Mouse (Mus musculus) midbrain, postnatal 0 days (tissue): Measurements from ENCODE around the gene Rbm28. TPM values are rescaled to one million over a fixed set of nuclear protein-coding genes. Genes with fewer than 3 reads are reported as not detected.

ENCODE experiments used
- ATAC-seq: fragments of 200-750 bp; cut with Nextera tagmentation; 2 replicates; pipeline ENCODE4 v1.8.0; 2017; ENCODE audit warnings: moderate number of reproducible peaks, mild to moderate bottlenecking, moderate TSS enrichment, moderate library complexity; ENCODE audit not compliant: low FRiP score
- DNase-seq: peaks from one replicate; pipeline ENCODE4 v3.0.0-alpha.2; 2015; ENCODE audit warnings: low spot score
- H3K27ac ChIP-seq: fragments of 300-500 bp; sonication (generic); 2 replicates; pipeline ENCODE4 v1.5.1; 2014; ENCODE audit warnings: low read depth, mild to moderate bottlenecking, low read length, mixed read lengths
- H3K27me3 ChIP-seq: fragments of 300-500 bp; sonication (generic); 2 replicates; pipeline ENCODE4 v1.6.1; 2014; ENCODE audit warnings: low read length, control low read depth, mixed read lengths; ENCODE audit not compliant: insufficient read depth
- H3K36me3 ChIP-seq: fragments of 300-500 bp; sonication (generic); 2 replicates; pipeline ENCODE4 v1.6.1; 2014; ENCODE audit warnings: low read length, control low read depth, mixed read lengths; ENCODE audit not compliant: insufficient read depth
- H3K4me1 ChIP-seq: fragments of 300-500 bp; sonication (generic); 2 replicates; pipeline ENCODE4 v1.6.1; 2014; ENCODE audit warnings: mild to moderate bottlenecking, control low read depth, antibody characterized with exemption, low read length, mixed read lengths; ENCODE audit not compliant: insufficient read depth
- H3K4me2 ChIP-seq: fragments of 300-500 bp; sonication (generic); 2 replicates; pipeline ENCODE4 v1.6.1; 2014; ENCODE audit warnings: low read depth, mild to moderate bottlenecking, low read length, mixed read lengths; ENCODE audit not compliant: poor library complexity, severe bottlenecking
- H3K4me3 ChIP-seq: fragments of 300-500 bp; sonication (generic); 2 replicates; pipeline ENCODE4 v1.5.1; 2014; ENCODE audit warnings: low read depth, mild to moderate bottlenecking, low read length, moderate library complexity
- H3K9ac ChIP-seq: fragments of 300-500 bp; sonication (generic); replicated peaks from 2 replicates; pipeline ENCODE4 v1.6.1; 2014; ENCODE audit warnings: mild to moderate bottlenecking, low read length, moderate library complexity, mixed read lengths; ENCODE audit not compliant: poor library complexity, severe bottlenecking
- H3K9me3 ChIP-seq: fragments of 300-500 bp; sonication (generic); 2 replicates; pipeline ENCODE4 v1.6.1; 2016; ENCODE audit warnings: low read length, control low read depth
- CTCF ChIP-seq: IDR thresholded peaks from 2 replicates; pipeline ENCODE4 v1.5.1; 2016; ENCODE audit warnings: antibody characterized with exemption, mild to moderate bottlenecking
- WGBS: fragments of 180-500 bp; shearing (Covaris S2); extraction: QIAGEN DNeasy Blood & Tissue Kit; methylation state at CpG from one replicate; pipeline ENCODE4 v1.1.7; 2014; 5-methylcytosine and 5-hydroxymethylcytosine counted together
- polyA plus RNA-seq: library from polyadenylated mRNA; unstranded; fragments of >200 nt; fragmentation: Nextera tagmentation; extraction: Ambion mirVana; gene quantifications from 2 replicates; pipeline ENCODE4 v1.2.1, GENCODE M21; 2015
- total RNA-seq: library from RNA; depleted of rRNA; stranded (reverse); fragments of >200 nt; gene quantifications from 2 replicates; pipeline ENCODE4 v1.2.3, GENCODE M21; 2014; rRNA removed

The Rbm28 gene
- total RNA-seq (17.8 and 25.2 TPM in 2 replicates), polyA plus RNA-seq (18.8 and 20.9 TPM in 2 replicates)

DNA sequence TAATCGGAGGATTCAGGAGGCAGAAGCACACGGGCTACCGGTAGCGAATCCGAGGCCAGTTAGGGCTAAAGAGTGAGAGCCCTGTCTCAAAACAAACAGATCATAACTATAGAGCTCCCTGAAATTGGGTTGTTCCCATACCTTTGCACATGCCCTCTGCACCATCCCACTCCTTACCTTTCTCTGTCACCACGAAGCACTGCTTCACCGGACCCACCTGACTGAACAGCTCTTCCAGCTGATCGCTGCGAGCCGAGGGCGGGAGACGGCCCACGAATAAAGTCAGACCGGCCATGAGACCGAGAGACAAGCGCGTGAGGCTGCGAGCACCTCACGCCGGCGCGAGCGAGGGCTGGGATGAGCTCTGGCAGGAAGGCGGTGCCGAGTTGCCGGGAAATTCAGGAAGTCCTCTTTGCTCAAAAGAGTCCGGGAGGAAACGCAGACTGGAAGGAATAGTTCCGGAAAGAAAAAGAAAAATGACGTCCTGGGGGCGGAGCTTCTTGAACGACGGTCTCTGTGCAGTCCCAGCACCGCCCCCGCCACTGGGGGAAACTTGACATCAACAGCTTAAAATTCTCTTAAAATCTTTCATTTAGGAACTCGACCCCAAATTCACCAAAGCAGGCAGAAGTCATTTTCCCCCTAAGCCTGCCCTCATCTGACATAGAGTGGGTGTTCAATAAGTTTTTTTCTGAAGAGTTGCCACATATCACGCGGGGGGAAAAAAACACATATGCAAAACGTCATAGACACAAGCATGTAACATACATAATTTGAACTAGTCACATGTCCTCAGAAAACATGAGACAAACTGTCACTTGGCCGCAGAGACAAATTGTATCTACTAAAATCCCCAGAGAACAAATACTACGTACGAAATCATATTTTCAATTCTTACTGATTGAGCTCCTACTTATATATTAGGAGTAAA lies at the start of gene Rbm28:
Rbm28 (minus strand) TSS at position 693 of the 931 bp plus-strand sequence.
- peak within 1 kb of the TSS; percentile 92 for H3K4me2 ChIP-seq
- ATAC-seq (peak; percentile 79), DNase-seq (peak; percentile 95)
- no peaks in the 10 kb centered on the region for H3K9me3 ChIP-seq
- H3K4me1 ChIP-seq, result peaks cover 5% of the 10 kb centered on the region; the same call in 1 of the 2 replicates
- peak within 1 kb of the TSS; percentile 69 for H3K27ac ChIP-seq
- WGBS, result 8% methylated on average over 42 of the region's 42 CpGs
- peak; percentile 17; the same call in 1 of the 2 replicates for TF ChIP-seq CTCF
- H3K9ac ChIP-seq, result peak within 1 kb of the TSS; percentile 73
- H3K4me3 ChIP-seq, result peak within 1 kb of the TSS; percentile 74
- H3K27me3 ChIP-seq, result peaks cover 3% of the 10 kb centered on the region; the same call in 1 of the 2 replicates
- H3K36me3 ChIP-seq, result no peaks in the 10 kb centered on the region; the same call in 1 of the 2 replicates

DNA sequence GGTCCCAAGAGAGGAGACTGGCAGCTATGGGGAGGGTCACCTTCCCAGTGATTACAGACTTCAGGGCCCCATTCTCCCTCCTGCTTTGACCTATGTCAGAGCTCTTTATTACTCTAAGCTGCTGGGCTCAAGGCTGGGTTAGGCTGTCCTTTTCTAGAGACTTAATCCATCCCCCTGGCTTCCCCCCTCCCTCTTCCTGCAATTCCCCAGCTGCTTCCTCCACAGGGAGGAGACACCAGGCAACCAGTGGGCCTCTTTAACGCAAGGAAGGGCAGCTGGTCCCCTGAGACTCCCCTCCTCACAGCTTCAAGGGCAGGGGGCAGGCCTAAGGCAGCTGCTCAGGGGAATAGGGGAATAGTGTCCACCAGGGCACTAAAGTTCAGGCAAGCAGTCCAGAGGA lies 49.4 kb upstream of the Rbm28 start:
- WGBS, result 14% methylated on average over 1 of the region's 1 CpGs
- Histone ChIP-seq H3K9me3 (no peaks in the 10 kb centered on the region), H3K36me3 (no peaks in the 10 kb centered on the region), H3K27me3 (peaks cover 4% of the 10 kb centered on the region; the same call in 1 of the 2 replicates), H3K4me2 (no peak overlapping the region), H3K4me1 (peaks cover 10% of the 10 kb centered on the region; the same call in 1 of the 2 replicates), H3K27ac (no peak overlapping the region), H3K4me3 (no peak overlapping the region), H3K9ac (no peak overlapping the region)
- no peak for ATAC-seq
- DNase-seq, result no peak
- no peak for TF ChIP-seq CTCF

DNA sequence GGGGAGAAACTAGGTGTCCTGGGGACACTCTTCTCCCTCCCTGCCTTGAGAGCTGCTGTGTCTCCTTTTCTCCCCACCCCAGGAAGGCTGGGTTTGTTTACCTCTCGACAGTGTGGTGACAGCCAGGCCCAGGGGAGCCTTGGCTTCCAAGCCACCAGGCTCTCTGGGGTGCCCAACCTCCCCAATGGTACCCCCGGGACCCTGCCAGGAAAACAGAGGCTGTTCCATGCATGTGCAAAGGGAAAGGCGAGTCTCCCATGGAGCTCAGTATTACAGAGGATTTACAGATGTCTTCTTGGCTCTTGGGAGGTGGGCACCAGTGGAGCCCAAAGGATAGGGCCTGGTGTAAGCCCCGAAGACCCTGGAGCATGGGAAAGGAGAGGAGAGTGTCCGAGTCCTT lies 48.6 kb upstream of the Rbm28 start:
- no peaks in the 10 kb centered on the region for H3K36me3 ChIP-seq
- DNase-seq, result no peak
- H3K27ac ChIP-seq, result no peak overlapping the region
- H3K9me3 ChIP-seq, result no peaks in the 10 kb centered on the region
- ATAC-seq, result no peak
- no peak overlapping the region for H3K4me3 ChIP-seq
- H3K9ac ChIP-seq, result no peak overlapping the region
- WGBS, result 64% methylated on average over 5 of the region's 5 CpGs
- TF ChIP-seq CTCF, result no peak
- peaks cover 10% of the 10 kb centered on the region; the same call in 1 of the 2 replicates for H3K4me1 ChIP-seq
- peaks cover 4% of the 10 kb centered on the region; the same call in 1 of the 2 replicates for H3K27me3 ChIP-seq
- H3K4me2 ChIP-seq, result no peak overlapping the region

DNA sequence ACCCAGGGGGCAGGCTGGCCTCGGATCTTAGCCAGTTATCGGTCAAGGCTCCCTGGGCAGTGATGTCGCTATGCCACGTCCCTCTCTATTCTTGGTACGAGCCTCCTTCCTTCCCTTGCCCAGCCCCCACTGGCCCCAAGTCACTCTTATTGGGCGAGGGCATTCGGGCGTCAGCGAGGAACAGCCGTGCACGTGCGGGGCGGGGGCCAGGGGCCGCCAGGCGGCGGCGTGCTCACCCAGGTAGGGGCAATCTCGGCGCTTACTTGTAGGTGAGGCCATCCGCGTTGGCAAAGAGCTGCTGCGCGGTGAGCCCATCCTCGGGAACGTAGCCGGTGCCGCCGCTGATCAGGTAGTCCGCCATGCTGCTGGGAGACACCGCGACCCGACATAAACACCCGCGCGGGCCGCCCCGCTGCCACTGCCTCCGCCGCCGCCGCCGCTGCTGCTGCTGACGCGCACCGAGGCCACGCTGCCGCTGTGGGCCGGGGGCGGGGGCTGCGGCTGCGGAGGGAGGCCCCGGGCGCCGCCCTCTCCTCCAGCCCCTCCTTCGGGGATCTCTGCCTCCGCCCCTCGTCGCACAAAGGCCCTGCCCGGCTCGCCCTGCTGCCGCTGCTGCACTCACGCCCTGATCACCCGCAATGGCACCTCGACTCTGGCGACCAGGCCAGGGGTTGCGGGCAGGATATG lies 47.1 kb upstream of the Rbm28 start:
- DNase-seq (peak; percentile 80), ATAC-seq (peak; percentile 90)
- WGBS, result under 1% methylated on average over 50 of the region's 66 CpGs
- Histone ChIP-seq H3K4me1 (peaks cover 10% of the 10 kb centered on the region; the same call in 1 of the 2 replicates), H3K27ac (peak overlapping the region; percentile 86), H3K9ac (peak overlapping the region; percentile 87), H3K9me3 (no peaks in the 10 kb centered on the region), H3K4me2 (peak overlapping the region; percentile 83), H3K36me3 (0 out of 2 replicates have a peak, but pooled peaks cover 2% of the 10 kb centered on the region), H3K27me3 (peaks cover 4% of the 10 kb centered on the region; the same call in 1 of the 2 replicates), H3K4me3 (peak overlapping the region; percentile 70)
- TF ChIP-seq CTCF, result peak; percentile 44

DNA sequence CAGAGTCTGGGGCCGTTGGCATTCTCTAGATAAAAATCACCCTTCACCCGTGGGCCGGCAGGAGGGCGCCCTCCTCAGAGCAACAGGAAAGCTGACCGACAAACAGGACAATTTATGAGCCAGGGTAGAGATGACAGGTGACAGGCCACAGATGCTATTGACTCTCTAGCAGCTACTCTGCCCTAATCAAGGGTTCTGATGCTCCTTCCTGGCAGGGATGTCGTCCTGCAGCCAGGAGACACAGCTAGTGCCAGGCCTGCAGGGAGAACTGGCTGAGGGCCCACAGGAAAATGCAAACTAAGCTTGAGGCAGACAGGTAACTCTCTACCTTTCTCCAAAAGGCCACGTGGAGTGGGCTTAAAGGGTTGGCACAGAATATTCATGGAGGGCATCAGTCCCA lies 46.3 kb upstream of the Rbm28 start:
- 31% methylated on average over 7 of the region's 7 CpGs for WGBS
- peak overlapping the region; percentile 86 for H3K27ac ChIP-seq
- ATAC-seq (no peak), DNase-seq (no peak)
- H3K9ac ChIP-seq, result peak overlapping the region; percentile 87
- peak overlapping the region; percentile 83 for H3K4me2 ChIP-seq
- H3K9me3 ChIP-seq, result no peaks in the 10 kb centered on the region
- peaks cover 4% of the 10 kb centered on the region; the same call in 1 of the 2 replicates for H3K27me3 ChIP-seq
- H3K4me3 ChIP-seq, result peak overlapping the region; percentile 70
- peaks cover 6% of the 10 kb centered on the region; the same call in 1 of the 2 replicates for H3K36me3 ChIP-seq
- 0 out of 2 replicates have a peak, but pooled peaks have one; percentile 21 for TF ChIP-seq CTCF
- peaks cover 10% of the 10 kb centered on the region; the same call in 1 of the 2 replicates for H3K4me1 ChIP-seq
